Mouse (Mus musculus) cerebellum, adult 11-12 months (tissue): ENCODE data around the gene Ppef1.
"Not testable (repeated sequence)": the region's sequence is repeated elsewhere in the genome, so short reads cannot be mapped to it uniquely, and the experiment has no call there.

Experiments used
- DNase-seq: peaks from one replicate; pipeline ENCODE4 v3.0.0; 2022

The Ppef1 gene

GRCm38 (mm10) chrX:160735650-160736049 is at the start of gene Ppef1:
Ppef1 (minus strand) TSS chrX:160735765.
- DNase-seq, result no peak

GRCm38 (mm10) chrX:160782276-160782675 is 46.7 kb upstream of the Ppef1 start:
- no peak for DNase-seq

GRCm38 (mm10) chrX:160773033-160773432 is 37.5 kb upstream of the Ppef1 start:
- DNase-seq, result no peak

GRCm38 (mm10) chrX:160769622-160770021 is 34.1 kb upstream of the Ppef1 start:
- DNase-seq, result not testable (repeated sequence)

- DNase-seq, result no peak
These were observed 32.1 kb upstream of the Ppef1 start, which contains the start of gene Rs1 for GRCm38 (mm10) chrX:160767713-160768112. Rs1 (plus strand) TSS chrX:160768013.

- no peak for DNase-seq
These were observed 30.7 kb upstream of the Ppef1 start for GRCm38 (mm10) chrX:160766233-160766616.

- peak; percentile 84 for DNase-seq
These were observed 30.0 kb upstream of the Ppef1 start for GRCm38 (mm10) chrX:160765389-160766232.

GRCm38 (mm10) chrX:160750808-160751207 is 15.2 kb upstream of the Ppef1 start:
- DNase-seq, result no peak

GRCm38 (mm10) chrX:160748653-160749052 is 13.1 kb upstream of the Ppef1 start:
- no peak for DNase-seq

GRCm38 (mm10) chrX:160745399-160745798 is 9.8 kb upstream of the Ppef1 start:
- no peak for DNase-seq

GRCm38 (mm10) chrX:160699171-160699570 is 36.4 kb downstream of the Ppef1 start:
- no peak for DNase-seq

GRCm38 (mm10) chrX:160691559-160691958 is 44.0 kb downstream of the Ppef1 start:
- DNase-seq, result peak; percentile 7

- no peak for DNase-seq
These were observed 45.5 kb downstream of the Ppef1 start for GRCm38 (mm10) chrX:160690094-160690493.

GRCm38 (mm10) chrX:160669992-160670391 is 65.6 kb downstream of the Ppef1 start:
- DNase-seq, result no peak

- no peak for DNase-seq
These were observed 124.5 kb downstream of the Ppef1 start for GRCm38 (mm10) chrX:160610882-160611644.

- no peak for DNase-seq
These were observed 125.1 kb downstream of the Ppef1 start for GRCm38 (mm10) chrX:160610482-160610881.

- DNase-seq, result no peak
These were observed 125.7 kb downstream of the Ppef1 start for GRCm38 (mm10) chrX:160609849-160610248.

- DNase-seq, result no peak
These were observed 131.5 kb downstream of the Ppef1 start for GRCm38 (mm10) chrX:160603981-160604541.

GRCm38 (mm10) chrX:160603316-160603715 is 132.2 kb downstream of the Ppef1 start:
- DNase-seq, result no peak

- DNase-seq, result no peak
These were observed 132.8 kb downstream of the Ppef1 start for GRCm38 (mm10) chrX:160602770-160603169.

- DNase-seq, result no peak
These were observed 134.5 kb downstream of the Ppef1 start for GRCm38 (mm10) chrX:160601053-160601452.

- no peak for DNase-seq
These were observed 136.8 kb downstream of the Ppef1 start for GRCm38 (mm10) chrX:160598562-160599458.
